Mouse (Mus musculus) liver, embryonic 14.5 days (tissue): ENCODE results near the gene Fuca1. TPM values are rescaled to one million over a fixed set of nuclear protein-coding genes. Genes with fewer than 3 reads are reported as not detected.

Experiments used
- ATAC-seq: fragments of 200-750 bp; cut with Nextera tagmentation; 2 replicates; pipeline ENCODE4 v1.8.0; 2017; ENCODE audit warnings: moderate number of reproducible peaks, mild to moderate bottlenecking, moderate library complexity; ENCODE audit not compliant: insufficient read depth
- DNase-seq, 3 experiments: peaks; one replicate each; pipeline ENCODE4 v3.0.0-alpha.2; 2012 to 2013; ENCODE audit warnings: low read depth in 3 of 3, low spot score in 3 of 3
- H3K27ac ChIP-seq: fragments of 300-500 bp; sonication (generic); 2 replicates; pipeline ENCODE4 v1.5.1; 2014; ENCODE audit warnings: moderate library complexity, mild to moderate bottlenecking, control low read depth, inconsistent platforms
- H3K27me3 ChIP-seq: fragments of 300-500 bp; sonication (generic); 2 replicates; pipeline ENCODE4 v1.6.1; 2014; ENCODE audit warnings: mild to moderate bottlenecking, low read length, moderate library complexity; ENCODE audit not compliant: control insufficient read depth, insufficient read depth
- H3K36me3 ChIP-seq: fragments of 300-500 bp; sonication (generic); replicated peaks from 2 replicates; pipeline ENCODE4 v1.6.1; 2014; ENCODE audit warnings: low read depth; ENCODE audit not compliant: control insufficient read depth, insufficient read depth
- H3K4me1 ChIP-seq, 2 experiments: fragments of 200-500 bp in 1 of 2; fragments of 300-500 bp in 1 of 2; sonication (generic) in 1 of 2; replicated peaks; 2 replicates each; pipeline ENCODE4 v1.6.1; 2012 to 2014; ENCODE audit warnings: antibody characterized with exemption in 1 of 2, inconsistent platforms in 1 of 2, low read length in 1 of 2; ENCODE audit not compliant: control insufficient read depth in 2 of 2, insufficient read depth in 2 of 2
- H3K4me2 ChIP-seq: fragments of 300-500 bp; sonication (generic); 2 replicates; pipeline ENCODE4 v1.6.1; 2014; ENCODE audit warnings: low read depth, mild to moderate bottlenecking, control low read depth, moderate library complexity
- H3K4me3 ChIP-seq, 2 experiments: fragments of 200-500 bp in 1 of 2; fragments of 300-500 bp in 1 of 2; sonication (generic) in 1 of 2; 2 replicates each; pipeline ENCODE4 v1.5.1; 2012 to 2014; ENCODE audit warnings: low read depth in 2 of 2, low read length in 2 of 2, mild to moderate bottlenecking in 2 of 2, control low read depth in 1 of 2, inconsistent platforms in 1 of 2, moderate library complexity in 1 of 2; ENCODE audit not compliant: insufficient read depth in 1 of 2
- H3K9ac ChIP-seq: fragments of 300-500 bp; sonication (generic); replicated peaks from 2 replicates; pipeline ENCODE4 v1.6.1; 2014; ENCODE audit warnings: mild to moderate bottlenecking, control low read depth, moderate library complexity
- H3K9me3 ChIP-seq: fragments of 300-500 bp; sonication (generic); 2 replicates; pipeline ENCODE4 v1.6.1; 2016; ENCODE audit warnings: low read length, mixed read lengths; ENCODE audit not compliant: control insufficient read depth
- CTCF ChIP-seq: IDR thresholded peaks from 2 replicates; pipeline ENCODE4 v1.5.1; 2016; ENCODE audit warnings: antibody characterized with exemption, low read depth, control low read depth
- EP300 ChIP-seq: IDR thresholded peaks from 2 replicates; pipeline ENCODE4 v1.6.1; 2016; ENCODE audit warnings: antibody characterized with exemption, low read depth
- WGBS: fragments of 180-500 bp; shearing (Covaris S2); extraction: QIAGEN DNeasy Blood & Tissue Kit; methylation state at CpG from one replicate; pipeline ENCODE4 v1.1.7; 2014; ENCODE audit not compliant: insufficient replicate concordance; 5-methylcytosine and 5-hydroxymethylcytosine counted together
- polyA plus RNA-seq, 2 experiments: library from polyadenylated mRNA; depleted of rRNA in 1 of 2; stranded (reverse) in 1 of 2; unstranded in 1 of 2; fragments of >200 nt; fragmentation: Nextera tagmentation in 1 of 2; extraction: Ambion mirVana in 1 of 2; gene quantifications; 2 replicates each; pipeline versions ENCODE4 v1.2.1 to v1.2.3; 2012 to 2014

Gene Fuca1
- polyA plus RNA-seq, 2 experiments = 12.0 to 19.0 TPM

- Histone ChIP-seq H3K36me3 (peaks cover 16% of the 10 kb centered on the region), H3K4me3 (no peak overlapping the region), H3K9ac (no peak overlapping the region), H3K4me2 (no peak overlapping the region), H3K27me3 (no peaks in the 10 kb centered on the region), H3K9me3 (0 out of 2 replicates have a peak, but pooled peaks cover 2% of the 10 kb centered on the region), H3K4me1 (peaks cover 6 to 9% of the 10 kb centered on the region in 2 experiments), H3K27ac (no peak overlapping the region)
- TF ChIP-seq CTCF = no peak
- 83% methylated on average over 10 of the region's 10 CpGs for WGBS
- ATAC-seq (no peak), DNase-seq (no peak)
These were observed 28.9 kb downstream of the Fuca1 start for GRCm38 (mm10) chr4:135949475-135949874.

- no peak overlapping the region for H3K4me3 ChIP-seq
- ATAC-seq (no peak), DNase-seq (no peak)
- no peak overlapping the region for H3K4me2 ChIP-seq
- TF ChIP-seq CTCF (no peak), EP300 (no peak)
- peaks cover 6 to 9% of the 10 kb centered on the region in 2 experiments for H3K4me1 ChIP-seq
- 70% methylated on average over 6 of the region's 6 CpGs for WGBS
- no peak overlapping the region for H3K9ac ChIP-seq
- H3K9me3 ChIP-seq = 0 out of 2 replicates have a peak, but pooled peaks cover 2% of the 10 kb centered on the region
- no peaks in the 10 kb centered on the region for H3K27me3 ChIP-seq
- peaks cover 20% of the 10 kb centered on the region for H3K36me3 ChIP-seq
- H3K27ac ChIP-seq = no peak overlapping the region
These were observed 29.4 kb downstream of the Fuca1 start for GRCm38 (mm10) chr4:135949911-135950310.

- Histone ChIP-seq H3K27ac (no peak overlapping the region), H3K27me3 (no peaks in the 10 kb centered on the region), H3K4me3 (no peak overlapping the region), H3K4me1 (peaks cover 6 to 9% of the 10 kb centered on the region in 2 experiments), H3K4me2 (no peak overlapping the region), H3K9ac (no peak overlapping the region), H3K9me3 (0 out of 2 replicates have a peak, but pooled peaks cover 2% of the 10 kb centered on the region), H3K36me3 (peaks cover 22% of the 10 kb centered on the region)
- ATAC-seq = no peak
- DNase-seq = no peak
- no peak for TF ChIP-seq CTCF
- no peak for TF ChIP-seq EP300
- 73% methylated on average over 6 of the region's 6 CpGs for WGBS
These were observed 29.8 kb downstream of the Fuca1 start for GRCm38 (mm10) chr4:135950365-135950764.

- no peak overlapping the region for H3K4me2 ChIP-seq
- peaks cover 27% of the 10 kb centered on the region for H3K36me3 ChIP-seq
- H3K27me3 ChIP-seq = no peaks in the 10 kb centered on the region
- TF ChIP-seq CTCF = peak; percentile 56
- TF ChIP-seq EP300 = no peak
- H3K4me1 ChIP-seq = peaks cover 3% of the 10 kb centered on the region in 2 experiments; a peak in 2 of 4 replicates
- no peak for ATAC-seq
- H3K9me3 ChIP-seq = 0 out of 2 replicates have a peak, but pooled peaks cover 2% of the 10 kb centered on the region
- 85% methylated on average over 3 of the region's 3 CpGs for WGBS
- H3K27ac ChIP-seq = no peak overlapping the region
- no peak for DNase-seq
- no peak overlapping the region for H3K9ac ChIP-seq
- no peak overlapping the region for H3K4me3 ChIP-seq
These were observed 31.0 kb downstream of the Fuca1 start for GRCm38 (mm10) chr4:135951505-135951904.

- no peak for DNase-seq
- Histone ChIP-seq H3K9ac (no peak overlapping the region), H3K27me3 (no peaks in the 10 kb centered on the region), H3K4me1 (no peaks in the 10 kb centered on the region; a peak in 2 of 4 replicates), H3K36me3 (peaks cover 27% of the 10 kb centered on the region), H3K4me2 (no peak overlapping the region), H3K4me3 (no peak overlapping the region), H3K9me3 (0 out of 2 replicates have a peak, but pooled peaks cover 2% of the 10 kb centered on the region), H3K27ac (no peak overlapping the region)
- 70% methylated on average over 3 of the region's 3 CpGs for WGBS
- ATAC-seq = no peak
- TF ChIP-seq CTCF = no peak
These were observed 32.6 kb downstream of the Fuca1 start for GRCm38 (mm10) chr4:135953179-135953578.
